Mouse (Mus musculus): ENCODE measurements around the gene Hgfac.

DNA sequence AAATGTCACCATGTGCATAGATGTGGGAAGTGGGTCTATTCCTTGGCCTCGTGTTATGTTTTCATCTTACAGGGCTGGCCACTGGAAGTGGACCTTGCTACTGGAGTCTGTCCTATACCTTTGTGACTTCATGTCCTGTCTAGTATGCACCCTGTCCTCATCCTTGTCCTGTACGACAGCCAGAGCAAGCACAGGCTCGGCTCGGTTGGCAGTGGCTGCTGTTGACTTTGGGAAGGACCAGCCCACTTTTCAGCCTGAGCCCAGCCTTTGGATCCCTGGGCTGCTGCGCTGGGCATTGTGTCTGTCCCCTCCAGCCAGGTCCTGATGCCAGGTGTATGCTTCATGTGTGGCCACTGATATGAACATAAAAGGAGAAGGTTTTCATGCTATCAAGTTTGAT, 30.7 kb upstream of the Hgfac start:
- TF ChIP-seq POLR2A (IDR thresholded peaks at IDR 0.05; ENCODE audit: borderline replicate concordance, control insufficient read depth, low read depth, low read length) (no peak), CTCF (IDR thresholded peaks at IDR 0.05; ENCODE audit: control insufficient read depth, insufficient read depth, low read length) (no peak)

Data from bone marrow, adult 2 months (tissue).